Mouse (Mus musculus): Measurements from ENCODE around the gene Gpr3. TPM values are rescaled to one million over a fixed set of nuclear protein-coding genes. Genes with fewer than 3 reads are reported as not detected.

Gpr3 gene
- polyA plus RNA-seq, 1 experiment from 2014 or later, result 0.24 TPM

DNA sequence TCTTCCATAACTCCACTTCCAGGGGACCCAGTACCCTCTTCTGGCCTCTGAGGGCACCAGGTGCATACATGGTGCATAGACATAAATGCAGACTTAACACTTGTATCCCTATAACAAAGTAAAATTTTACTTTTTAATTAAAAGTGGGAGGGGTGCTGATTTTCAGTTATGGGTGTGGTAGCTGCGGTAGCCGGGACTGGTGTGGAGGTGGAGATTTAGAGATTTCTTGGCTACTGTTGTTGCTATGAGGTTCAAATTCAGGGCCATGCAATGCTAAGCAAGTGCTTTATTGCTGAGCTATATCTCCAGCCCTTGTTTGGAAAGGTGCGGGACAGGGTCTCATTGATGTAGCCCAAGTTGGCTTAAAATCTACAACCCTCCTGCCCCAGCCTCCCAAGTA lies 6.4 kb upstream of the Gpr3 start:
- Histone ChIP-seq H3K9me3 (ENCODE audit: control insufficient read depth, low read length) (no peaks in the 10 kb centered on the region), H3K27ac (ENCODE audit: low read length) (no peak overlapping the region), H3K27me3 (replicated peaks; ENCODE audit: control insufficient read depth, insufficient read depth, low read length) (0 out of 2 replicates have a peak, but pooled peaks cover 4% of the 10 kb centered on the region), H3K9ac (ENCODE audit: low read depth, low read length) (no peak overlapping the region), H3K4me3 (ENCODE audit: low read length) (no peak overlapping the region), H3K36me3 (ENCODE audit: control insufficient read depth, insufficient read depth, low read length) (no peaks in the 10 kb centered on the region), H3K4me2 (ENCODE audit: low read depth, low read length) (no peak overlapping the region), H3K4me1 (ENCODE audit: control insufficient read depth, insufficient read depth, low read length) (peaks cover 6% of the 10 kb centered on the region; the same call in 1 of the 2 replicates)
- ATAC-seq, result no peak
- WGBS, result 86% methylated on average over 3 of the region's 3 CpGs

DNA sequence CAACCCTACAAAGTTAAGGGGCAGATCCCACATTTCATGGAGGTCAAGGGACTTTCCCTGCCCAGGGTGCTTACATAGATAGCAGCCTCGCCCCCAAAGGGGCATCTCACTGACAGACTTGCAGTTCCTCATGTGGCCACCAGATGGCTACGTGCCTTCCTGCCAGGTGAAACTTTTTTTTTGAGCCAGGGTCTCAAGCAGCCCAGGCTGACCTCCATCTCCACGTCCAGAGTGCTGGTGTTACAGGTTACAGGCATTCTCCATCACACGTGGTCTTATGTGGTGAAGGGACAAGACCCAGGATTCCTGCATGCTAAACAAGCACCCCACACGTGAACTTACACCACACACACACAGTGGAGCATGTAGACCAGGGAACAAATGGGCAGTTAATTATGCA lies 5.3 kb upstream of the Gpr3 start:
- no peak for ATAC-seq
- no peaks in the 10 kb centered on the region for H3K9me3 ChIP-seq (ENCODE audit: control insufficient read depth, low read length)
- no peaks in the 10 kb centered on the region for H3K36me3 ChIP-seq (ENCODE audit: control insufficient read depth, insufficient read depth, low read length)
- peaks cover 9% of the 10 kb centered on the region for H3K27me3 ChIP-seq (replicated peaks; ENCODE audit: control insufficient read depth, insufficient read depth, low read length)
- whole genome bisulfite sequencing, result 6% methylated on average over 5 of the region's 5 CpGs
- no peak overlapping the region for H3K4me3 ChIP-seq (ENCODE audit: low read length)
- H3K27ac ChIP-seq (ENCODE audit: low read length), result no peak overlapping the region
- no peak overlapping the region for H3K9ac ChIP-seq (ENCODE audit: low read depth, low read length)
- no peak overlapping the region for H3K4me2 ChIP-seq (ENCODE audit: low read depth, low read length)
- H3K4me1 ChIP-seq (ENCODE audit: control insufficient read depth, insufficient read depth, low read length), result peaks cover 12% of the 10 kb centered on the region

DNA sequence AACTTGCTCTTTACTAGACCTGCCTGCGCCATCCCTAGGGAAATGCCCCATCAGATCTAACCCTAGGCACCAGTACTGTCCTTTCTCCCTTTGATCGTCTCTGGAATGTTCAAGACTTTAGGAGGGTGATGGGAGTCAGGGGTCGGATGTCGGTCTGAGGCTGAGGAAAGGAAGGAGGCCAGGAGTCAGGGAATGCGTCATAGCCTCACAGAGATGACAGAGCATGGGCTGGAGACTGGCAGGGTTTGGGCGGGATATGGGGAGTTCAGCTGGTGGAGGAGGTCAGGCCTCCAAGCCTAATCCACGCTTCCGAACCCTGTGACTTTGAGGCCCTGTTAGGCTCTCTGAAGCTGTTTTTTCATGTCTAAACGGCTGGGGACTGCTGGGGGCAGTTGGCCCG lies 1.3 kb upstream of the Gpr3 start:
- no peak overlapping the region for H3K4me3 ChIP-seq (ENCODE audit: low read length)
- 14% methylated on average over 10 of the region's 10 CpGs for WGBS
- H3K27me3 ChIP-seq (replicated peaks; ENCODE audit: control insufficient read depth, insufficient read depth, low read length), result peaks cover 8% of the 10 kb centered on the region
- ATAC-seq, result no peak
- H3K9ac ChIP-seq (ENCODE audit: low read depth, low read length), result no peak overlapping the region
- H3K4me2 ChIP-seq (ENCODE audit: low read depth, low read length), result peak overlapping the region; percentile 84; the same call in 1 of the 2 replicates
- H3K9me3 ChIP-seq (ENCODE audit: control insufficient read depth, low read length), result no peaks in the 10 kb centered on the region
- H3K4me1 ChIP-seq (ENCODE audit: control insufficient read depth, insufficient read depth, low read length), result peaks cover 13% of the 10 kb centered on the region
- no peaks in the 10 kb centered on the region for H3K36me3 ChIP-seq (ENCODE audit: control insufficient read depth, insufficient read depth, low read length)
- no peak overlapping the region for H3K27ac ChIP-seq (ENCODE audit: low read length)

DNA sequence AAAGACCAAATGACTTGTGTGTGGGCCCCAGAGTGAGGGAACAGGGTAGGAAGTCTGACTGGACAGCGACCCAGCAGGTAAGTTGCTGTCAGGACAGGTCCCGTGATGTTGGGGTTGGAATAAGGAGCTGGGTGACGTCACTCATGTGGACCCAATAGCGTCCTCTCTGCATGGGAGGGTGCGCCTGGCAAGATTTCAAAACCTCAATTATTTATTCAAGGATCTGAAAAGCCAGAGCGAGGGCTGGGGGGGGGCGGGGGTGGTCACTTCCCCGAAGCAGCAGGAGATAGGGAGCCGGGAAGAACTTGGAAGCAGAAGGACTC lies 893 bp upstream of the Gpr3 start:
- no peaks in the 10 kb centered on the region for H3K9me3 ChIP-seq (ENCODE audit: control insufficient read depth, low read length)
- ATAC-seq, result peak; percentile 39
- H3K36me3 ChIP-seq (ENCODE audit: control insufficient read depth, insufficient read depth, low read length), result no peaks in the 10 kb centered on the region
- no peak overlapping the region for H3K27ac ChIP-seq (ENCODE audit: low read length)
- peak overlapping the region; percentile 61 for H3K4me3 ChIP-seq (ENCODE audit: low read length)
- H3K4me1 ChIP-seq (ENCODE audit: control insufficient read depth, insufficient read depth, low read length), result peaks cover 13% of the 10 kb centered on the region
- 3% methylated on average over 8 of the region's 9 CpGs for WGBS
- H3K9ac ChIP-seq (ENCODE audit: low read depth, low read length), result no peak overlapping the region
- H3K27me3 ChIP-seq (replicated peaks; ENCODE audit: control insufficient read depth, insufficient read depth, low read length), result peaks cover 8% of the 10 kb centered on the region
- peak overlapping the region; percentile 84 for H3K4me2 ChIP-seq (ENCODE audit: low read depth, low read length)

DNA sequence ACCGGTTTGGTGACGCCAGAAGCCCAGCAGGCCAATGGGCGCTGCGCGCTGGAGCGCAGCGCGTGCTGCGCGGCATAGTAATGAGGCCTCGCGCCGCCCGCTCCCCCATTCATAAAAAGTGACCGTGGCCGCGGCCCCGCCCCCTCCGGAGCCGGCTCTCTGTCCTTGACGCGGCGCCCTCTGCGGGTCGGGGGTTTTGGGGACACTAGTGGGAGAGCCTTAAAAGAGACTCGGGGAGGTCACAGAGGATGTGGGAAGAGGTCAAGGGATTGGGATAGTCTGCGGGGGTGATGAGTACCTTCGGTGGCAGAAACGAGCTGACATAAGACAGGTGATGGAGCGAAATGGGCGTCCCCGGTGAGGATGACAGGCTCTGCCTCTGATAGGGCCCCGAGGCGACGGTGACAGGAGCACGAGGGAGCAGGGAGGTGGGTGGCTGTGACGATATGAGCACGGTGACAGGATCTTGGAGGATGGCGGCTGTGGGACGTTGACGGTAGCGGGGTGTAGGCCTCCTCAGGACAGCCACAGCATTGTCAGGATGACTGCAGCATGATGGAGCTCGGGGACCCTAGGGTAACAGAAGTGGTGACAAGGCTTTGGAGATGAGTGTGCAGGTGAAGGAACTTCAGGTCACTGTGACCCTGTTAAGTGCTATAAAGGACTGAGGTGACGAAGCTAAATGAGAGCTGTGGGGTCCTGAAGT lies 379 bp upstream of the Gpr3 start:
- no peaks in the 10 kb centered on the region for H3K9me3 ChIP-seq (ENCODE audit: control insufficient read depth, low read length)
- peak overlapping the region; percentile 61 for H3K4me3 ChIP-seq (ENCODE audit: low read length)
- WGBS, result 2% methylated on average over 44 of the region's 44 CpGs
- peaks cover 13% of the 10 kb centered on the region for H3K4me1 ChIP-seq (ENCODE audit: control insufficient read depth, insufficient read depth, low read length)
- H3K4me2 ChIP-seq (ENCODE audit: low read depth, low read length), result peak overlapping the region; percentile 84
- H3K36me3 ChIP-seq (ENCODE audit: control insufficient read depth, insufficient read depth, low read length), result no peaks in the 10 kb centered on the region
- H3K9ac ChIP-seq (ENCODE audit: low read depth, low read length), result peak overlapping the region; percentile 55
- peak; percentile 87 for ATAC-seq
- H3K27ac ChIP-seq (ENCODE audit: low read length), result no peak overlapping the region
- H3K27me3 ChIP-seq (replicated peaks; ENCODE audit: control insufficient read depth, insufficient read depth, low read length), result peaks cover 8% of the 10 kb centered on the region

DNA sequence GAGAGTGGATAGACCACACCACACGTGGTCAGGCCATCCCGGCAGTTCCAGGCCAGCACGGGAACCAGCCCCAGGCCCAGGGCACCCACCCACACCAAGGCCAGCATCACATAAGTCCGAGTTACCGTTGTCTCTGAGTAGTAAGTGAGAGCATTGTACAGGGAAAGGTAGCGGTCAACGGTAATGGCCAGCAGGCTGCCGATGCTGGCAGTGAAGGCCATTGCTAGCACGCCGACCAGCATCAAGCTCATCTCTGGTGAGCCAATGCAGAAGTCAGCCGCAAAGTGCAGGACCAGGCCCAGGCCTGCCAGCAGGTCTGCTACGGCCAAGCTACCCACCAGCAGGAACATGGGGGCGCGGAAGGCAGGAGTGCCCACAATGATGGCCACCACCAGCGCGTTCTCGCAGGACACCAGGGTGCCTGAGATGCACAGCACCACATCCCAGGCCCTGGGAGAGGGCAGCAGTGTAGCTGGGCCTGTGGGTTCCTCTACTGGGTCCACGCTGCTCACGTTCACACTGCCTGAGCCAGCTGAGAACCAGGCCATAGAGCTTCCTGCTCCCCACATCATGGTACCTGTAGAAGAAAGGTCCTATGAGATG lies 1.4 kb downstream of the Gpr3 start:
- H3K27ac ChIP-seq (ENCODE audit: low read length), result no peak overlapping the region
- H3K36me3 ChIP-seq (ENCODE audit: control insufficient read depth, insufficient read depth, low read length), result no peaks in the 10 kb centered on the region
- H3K27me3 ChIP-seq (replicated peaks; ENCODE audit: control insufficient read depth, insufficient read depth, low read length), result peaks cover 8% of the 10 kb centered on the region
- H3K9ac ChIP-seq (ENCODE audit: low read depth, low read length), result no peak overlapping the region
- H3K4me2 ChIP-seq (ENCODE audit: low read depth, low read length), result no peak overlapping the region
- no peaks in the 10 kb centered on the region for H3K9me3 ChIP-seq (ENCODE audit: control insufficient read depth, low read length)
- 91% methylated on average over 19 of the region's 19 CpGs for WGBS
- peaks cover 13% of the 10 kb centered on the region for H3K4me1 ChIP-seq (ENCODE audit: control insufficient read depth, insufficient read depth, low read length)
- no peak overlapping the region for H3K4me3 ChIP-seq (ENCODE audit: low read length)
- no peak for ATAC-seq

DNA sequence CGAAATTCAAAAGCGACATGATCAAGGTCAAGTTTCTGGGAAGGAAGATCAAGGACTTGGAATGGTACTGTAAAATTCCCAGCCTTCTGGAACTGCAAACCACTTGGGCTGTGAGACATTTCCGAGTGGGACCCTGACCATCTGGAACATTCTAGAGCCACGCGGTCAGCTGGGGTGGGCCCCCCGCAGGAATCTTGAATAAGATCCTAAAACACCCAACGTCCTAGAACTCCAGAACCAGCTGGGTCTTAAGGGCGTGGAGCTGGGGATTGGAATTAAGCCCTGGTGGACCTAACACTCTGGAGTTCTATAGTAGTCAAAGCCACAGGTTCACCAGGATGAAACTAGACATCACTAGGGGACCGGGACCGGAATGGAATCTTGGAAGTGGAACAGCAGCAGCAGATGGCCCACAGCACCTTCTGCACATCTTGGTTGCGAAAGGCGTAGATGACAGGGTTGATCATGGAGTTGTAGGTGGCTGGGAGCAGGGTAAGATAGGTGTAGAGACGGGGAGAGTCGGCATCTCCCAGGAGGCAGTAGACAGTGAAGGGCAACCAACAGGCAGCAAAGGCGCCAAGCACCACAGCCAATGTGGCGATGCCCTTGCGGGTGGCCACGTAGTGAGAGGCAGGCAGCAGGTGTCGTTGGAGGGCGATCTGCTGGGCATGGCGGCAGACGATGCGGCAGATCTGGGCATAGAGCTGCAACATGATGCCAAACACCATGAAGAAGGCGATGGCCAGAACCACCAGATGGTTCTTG lies 2.1 kb downstream of the Gpr3 start:
- ATAC-seq, result no peak
- Histone ChIP-seq H3K9me3 (ENCODE audit: control insufficient read depth, low read length) (no peaks in the 10 kb centered on the region), H3K4me1 (ENCODE audit: control insufficient read depth, insufficient read depth, low read length) (peaks cover 13% of the 10 kb centered on the region), H3K9ac (ENCODE audit: low read depth, low read length) (no peak overlapping the region), H3K27me3 (replicated peaks; ENCODE audit: control insufficient read depth, insufficient read depth, low read length) (peaks cover 8% of the 10 kb centered on the region), H3K4me2 (ENCODE audit: low read depth, low read length) (no peak overlapping the region), H3K36me3 (ENCODE audit: control insufficient read depth, insufficient read depth, low read length) (no peaks in the 10 kb centered on the region), H3K27ac (ENCODE audit: low read length) (no peak overlapping the region), H3K4me3 (ENCODE audit: low read length) (no peak overlapping the region)
- WGBS, result 93% methylated on average over 24 of the region's 24 CpGs

DNA sequence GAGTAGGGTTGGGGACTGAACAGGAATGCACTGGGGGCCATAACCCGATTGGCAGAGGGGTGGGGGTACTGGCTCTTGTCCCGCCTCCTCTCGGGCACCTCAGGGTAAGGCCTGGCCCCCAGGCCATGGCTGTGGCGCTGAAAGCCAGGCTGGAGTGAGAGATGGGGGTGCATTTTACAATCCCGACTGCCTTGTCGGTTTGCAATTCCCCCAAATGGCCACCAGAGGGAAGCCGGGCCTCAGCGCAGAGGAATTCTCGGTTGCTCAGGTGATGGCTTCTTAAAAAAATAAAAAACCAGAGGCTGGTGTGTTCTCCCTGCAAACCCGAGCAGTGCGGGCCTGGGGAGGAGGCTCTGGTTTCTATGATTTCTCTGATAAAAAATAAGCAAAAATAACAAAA lies 3.0 kb downstream of the Gpr3 start:
- peaks cover 8% of the 10 kb centered on the region for H3K27me3 ChIP-seq (replicated peaks; ENCODE audit: control insufficient read depth, insufficient read depth, low read length)
- no peak overlapping the region for H3K4me3 ChIP-seq (ENCODE audit: low read length)
- no peak overlapping the region for H3K9ac ChIP-seq (ENCODE audit: low read depth, low read length)
- 4% methylated on average over 11 of the region's 11 CpGs for WGBS
- peaks cover 20% of the 10 kb centered on the region for H3K4me1 ChIP-seq (ENCODE audit: control insufficient read depth, insufficient read depth, low read length)
- H3K4me2 ChIP-seq (ENCODE audit: low read depth, low read length), result no peak overlapping the region
- no peak for ATAC-seq
- no peaks in the 10 kb centered on the region for H3K9me3 ChIP-seq (ENCODE audit: control insufficient read depth, low read length)
- no peaks in the 10 kb centered on the region for H3K36me3 ChIP-seq (ENCODE audit: control insufficient read depth, insufficient read depth, low read length)
- no peak overlapping the region for H3K27ac ChIP-seq (ENCODE audit: low read length)

DNA sequence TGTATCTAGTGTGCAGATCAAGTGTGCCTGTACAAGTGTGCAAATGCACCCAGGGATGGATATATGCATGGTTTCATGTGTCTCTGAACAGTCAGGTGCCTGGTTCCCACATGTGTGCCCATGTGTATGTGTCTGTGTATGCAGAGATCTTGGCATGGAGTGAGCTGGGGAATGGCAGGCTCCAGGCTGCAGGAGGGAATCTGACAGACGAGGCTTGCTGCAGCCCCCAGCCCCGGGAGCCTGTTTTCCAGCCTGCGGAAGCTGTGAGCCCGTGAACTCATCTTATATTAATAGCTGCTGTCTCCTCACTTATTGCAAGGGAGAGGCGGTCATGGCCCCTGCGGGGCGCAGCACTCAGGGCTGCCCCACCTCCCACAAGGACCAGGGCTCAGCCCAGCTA lies 8.0 kb downstream of the Gpr3 start:
- Histone ChIP-seq H3K9me3 (ENCODE audit: control insufficient read depth, low read length) (no peaks in the 10 kb centered on the region), H3K36me3 (ENCODE audit: control insufficient read depth, insufficient read depth, low read length) (no peaks in the 10 kb centered on the region), H3K4me1 (ENCODE audit: control insufficient read depth, insufficient read depth, low read length) (peaks cover 34% of the 10 kb centered on the region), H3K27ac (ENCODE audit: low read length) (peak overlapping the region; percentile 52), H3K9ac (ENCODE audit: low read depth, low read length) (peak overlapping the region; percentile 47), H3K27me3 (replicated peaks; ENCODE audit: control insufficient read depth, insufficient read depth, low read length) (no peaks in the 10 kb centered on the region; the same call in 1 of the 2 replicates), H3K4me2 (ENCODE audit: low read depth, low read length) (no peak overlapping the region), H3K4me3 (ENCODE audit: low read length) (no peak overlapping the region)
- no peak for ATAC-seq
- 25% methylated on average over 7 of the region's 7 CpGs for WGBS

Data from intestine, embryonic 16.5 days (tissue).